ENCODE assay signal across 7 mouse cellular contexts in the genomic region with DNA sequence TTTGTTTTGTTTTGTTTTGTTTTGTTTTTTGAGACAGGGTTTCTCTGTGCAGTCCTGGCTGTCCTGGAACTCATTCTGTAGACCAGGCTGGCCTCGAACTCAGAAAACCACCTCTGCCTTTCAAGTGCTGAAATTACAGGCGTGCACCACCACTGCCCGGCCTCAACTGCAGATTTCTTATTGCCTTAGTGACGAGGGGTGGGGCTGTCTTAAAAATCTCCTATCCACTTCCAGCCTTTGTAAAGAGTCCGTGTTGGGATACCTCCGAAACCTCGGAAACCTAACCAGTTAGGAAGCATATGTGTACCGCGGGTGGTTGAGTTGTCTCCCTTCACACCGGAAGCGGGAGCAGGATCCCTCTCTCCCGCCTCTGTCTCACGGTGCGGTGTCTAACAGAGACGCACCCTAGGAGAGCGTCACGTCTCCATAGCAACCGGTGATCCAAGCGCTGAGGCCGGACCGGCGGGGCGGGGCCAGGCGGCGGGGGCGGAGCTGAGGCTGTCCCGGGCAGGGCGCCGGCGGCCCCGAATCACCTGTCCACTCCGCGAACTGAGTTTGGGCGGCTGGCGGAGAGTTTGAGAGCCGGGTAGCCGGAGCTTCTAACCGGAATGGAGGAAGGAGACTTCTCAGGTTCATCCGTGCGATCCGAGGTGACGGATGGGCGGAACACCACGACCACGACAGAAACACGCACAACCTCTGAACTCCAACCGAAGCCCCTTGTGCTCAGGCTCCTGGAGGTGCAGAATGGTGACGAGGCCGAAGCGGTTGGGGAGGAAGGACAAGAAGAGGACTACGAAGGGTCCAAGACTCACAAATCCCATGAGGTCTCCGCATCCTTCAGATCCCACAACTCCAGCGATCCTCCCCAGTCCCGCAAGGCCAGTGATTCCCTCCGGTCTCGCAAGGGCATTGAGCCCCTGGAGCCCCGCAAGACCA. TPM values are rescaled to one million over a fixed set of nuclear protein-coding genes. Genes with fewer than 3 reads are reported as not detected.
DNase-seq lines count a peak whose midpoint lies in the region; ATAC-seq lines count a peak whose summit lies in the region.

TSS of gene Thegl (plus strand) at position 480 of the 939 bp plus-strand sequence.

- H3K4me3 ChIP-seq in brown adipose tissue, adult 24 weeks (ENCODE audit: insufficient read depth, low read depth, low read length) = peak within 1 kb of the TSS; percentile 48
- peak within 1 kb of the TSS; percentile 63 for H3K4me3 ChIP-seq in heart, embryonic 10.5 days
- peak within 1 kb of the TSS; percentile 49 for H3K4me3 ChIP-seq in kidney, embryonic 14.5 days (ENCODE audit: low read length)
- peak within 1 kb of the TSS; percentile 53 for H3K4me3 ChIP-seq in limb, embryonic 15.5 days
- peak within 1 kb of the TSS; percentile 64 for H3K4me3 ChIP-seq in midbrain, embryonic 16.5 days (ENCODE audit: low read depth, low read length)

- 13% methylated on average over 57 of the region's 57 CpGs for WGBS in heart, embryonic 10.5 days
- WGBS in kidney, embryonic 14.5 days = 7% methylated on average over 57 of the region's 57 CpGs
- 18% methylated on average over 57 of the region's 57 CpGs for WGBS in limb, embryonic 15.5 days
- WGBS in midbrain, embryonic 16.5 days = 8% methylated on average over 56 of the region's 57 CpGs

- no peaks in the 10 kb centered on the region for H3K9me3 ChIP-seq in heart, embryonic 10.5 days
- H3K9me3 ChIP-seq in kidney, embryonic 14.5 days (ENCODE audit: control insufficient read depth, low read length) = no peaks in the 10 kb centered on the region
- H3K9me3 ChIP-seq in limb, embryonic 15.5 days = no peaks in the 10 kb centered on the region
- no peaks in the 10 kb centered on the region for H3K9me3 ChIP-seq in midbrain, embryonic 16.5 days (replicated peaks; ENCODE audit: control insufficient read depth, low read length, poor library complexity, severe bottlenecking)

- peak within 1 kb of the TSS; percentile 40; the same call in 1 of the 2 replicates for H3K9ac ChIP-seq in kidney, embryonic 14.5 days (ENCODE audit: low read depth, low read length)
- H3K9ac ChIP-seq in limb, embryonic 15.5 days = no peak within 1 kb of the TSS
- peak within 1 kb of the TSS; percentile 69 for H3K9ac ChIP-seq in midbrain, embryonic 16.5 days (ENCODE audit: low read depth, low read length)

- H3K27me3 ChIP-seq in heart, embryonic 10.5 days (ENCODE audit: insufficient read depth, poor library complexity, severe bottlenecking) = 0 out of 2 replicates have a peak, but pooled peaks cover 9% of the 10 kb centered on the region
- no peaks in the 10 kb centered on the region; the same call in 1 of the 2 replicates for H3K27me3 ChIP-seq in kidney, embryonic 14.5 days (ENCODE audit: control insufficient read depth, insufficient read depth, low read length)
- H3K27me3 ChIP-seq in limb, embryonic 15.5 days = no peaks in the 10 kb centered on the region
- H3K27me3 ChIP-seq in midbrain, embryonic 16.5 days (ENCODE audit: control insufficient read depth, insufficient read depth, low read depth, low read length) = no peaks in the 10 kb centered on the region

- H3K27ac ChIP-seq in brown adipose tissue, adult 24 weeks (replicated peaks; ENCODE audit: low read depth, low read length) = no peak within 1 kb of the TSS
- H3K27ac ChIP-seq in heart, embryonic 10.5 days = no peak within 1 kb of the TSS
- H3K27ac ChIP-seq in kidney, embryonic 14.5 days (ENCODE audit: low read depth, low read length) = no peak within 1 kb of the TSS
- no peak within 1 kb of the TSS for H3K27ac ChIP-seq in limb, embryonic 15.5 days
- no peak within 1 kb of the TSS for H3K27ac ChIP-seq in midbrain, embryonic 16.5 days (ENCODE audit: low read length)

- H3K4me1 ChIP-seq in brown adipose tissue, adult 24 weeks (ENCODE audit: control insufficient read depth, insufficient read depth, insufficient read length, low read length) = no peaks in the 10 kb centered on the region
- peaks cover 8% of the 10 kb centered on the region; the same call in 1 of the 2 replicates for H3K4me1 ChIP-seq in heart, embryonic 10.5 days
- no peaks in the 10 kb centered on the region; the same call in 1 of the 2 replicates for H3K4me1 ChIP-seq in kidney, embryonic 14.5 days (ENCODE audit: control insufficient read depth, insufficient read depth, low read length)
- H3K4me1 ChIP-seq in limb, embryonic 15.5 days = peaks cover 8% of the 10 kb centered on the region
- no peaks in the 10 kb centered on the region for H3K4me1 ChIP-seq in midbrain, embryonic 16.5 days (ENCODE audit: control insufficient read depth, insufficient read depth, low read length)

- peak; percentile 93 for DNase-seq in heart, embryonic 10.5 days (ENCODE audit: low spot score)
- peak; percentile 53 to 69 for DNase-seq in spleen, adult 18-20 months

- H3K4me2 ChIP-seq in kidney, embryonic 14.5 days (replicated peaks; ENCODE audit: low read depth, low read length) = peak within 1 kb of the TSS; percentile 73
- H3K4me2 ChIP-seq in limb, embryonic 15.5 days = peak within 1 kb of the TSS; percentile 85
- H3K4me2 ChIP-seq in midbrain, embryonic 16.5 days (ENCODE audit: low read length) = peak within 1 kb of the TSS; percentile 88

- no peaks in the 10 kb centered on the region for H3K36me3 ChIP-seq in heart, embryonic 10.5 days
- no peaks in the 10 kb centered on the region for H3K36me3 ChIP-seq in kidney, embryonic 14.5 days (ENCODE audit: control insufficient read depth, insufficient read depth, low read length)
- no peaks in the 10 kb centered on the region for H3K36me3 ChIP-seq in limb, embryonic 15.5 days
- H3K36me3 ChIP-seq in midbrain, embryonic 16.5 days (ENCODE audit: control insufficient read depth, insufficient read depth, low read length) = no peaks in the 10 kb centered on the region

- ATAC-seq in erythroblast, adult 5-6 weeks (replicated peaks; ENCODE audit: low FRiP score, poor library complexity, severe bottlenecking) = peak; percentile 99
- ATAC-seq in kidney, embryonic 14.5 days (ENCODE audit: low FRiP score, low TSS enrichment) = peak; percentile 98
- ATAC-seq in limb, embryonic 15.5 days (ENCODE audit: insufficient number of reproducible peaks, low FRiP score, low TSS enrichment, low read depth) = peak; percentile 86
- peak; percentile 98 for ATAC-seq in midbrain, embryonic 16.5 days

RNA-seq across cellular contexts. Expression of gene Thegl, which starts in this region (rescaled TPM):
- not detected in 2 replicates for polyA plus RNA-seq in brown adipose tissue, adult 24 weeks (2012; ENCODE audit: insufficient read depth, insufficient read length, missing spikeins)
- 0.84 TPM in 1 of 2 replicates, not detected in the other for total RNA-seq in erythroblast, adult 5-6 weeks (2015; ENCODE audit: low replicate concordance)
- not detected in 2 replicates for total RNA-seq in erythroblast, adult 5-6 weeks (2017; ENCODE audit: low replicate concordance)
- polyA plus RNA-seq in heart, embryonic 10.5 days (2016; fragmentation: Nextera tagmentation; extraction: Ambion mirVana) = 0.14 and 0.18 TPM in 2 replicates
- not detected in 2 replicates for polyA plus RNA-seq in kidney, embryonic 14.5 days (2014; fragmentation: Nextera tagmentation; extraction: Ambion mirVana)
- polyA plus RNA-seq in limb, embryonic 15.5 days (2015; fragmentation: Nextera tagmentation; extraction: Ambion mirVana) = 0.16 and 0.22 TPM in 2 replicates
- polyA plus RNA-seq in midbrain, embryonic 16.5 days (2015; fragmentation: Nextera tagmentation; extraction: Ambion mirVana) = 0.85 and 0.89 TPM in 2 replicates

Comparison
In these comparisons a context has a peak if more than half of its experiments do, and no peak if none do; other contexts are left out.
1. Peak in ATAC-seq in erythroblast, adult 5-6 weeks; RNA of the gene not detected or under 1 TPM.
2. Peak in DNase-seq and H3K4me3 ChIP-seq in heart, embryonic 10.5 days; RNA of the gene not detected or under 1 TPM.
3. Peak in ATAC-seq, H3K4me3 ChIP-seq, H3K9ac ChIP-seq and H3K4me2 ChIP-seq in kidney, embryonic 14.5 days; RNA of the gene not detected or under 1 TPM.
4. Peak in ATAC-seq, H3K4me3 ChIP-seq and H3K4me2 ChIP-seq in limb, embryonic 15.5 days; RNA of the gene not detected or under 1 TPM.
5. Peak in ATAC-seq, H3K4me3 ChIP-seq, H3K9ac ChIP-seq and H3K4me2 ChIP-seq in midbrain, embryonic 16.5 days; RNA of the gene not detected or under 1 TPM.